Mouse (Mus musculus): ENCODE data around the gene Bcl11b. TPM values are rescaled to one million over a fixed set of nuclear protein-coding genes. Genes with fewer than 3 reads are reported as not detected.

Bcl11b gene
- total RNA-seq, 1 experiment from 2014 or later = 0.15 TPM

- no peak for ATAC-seq (replicated peaks in 1 of 2; ENCODE audit: insufficient read depth in 1 of 2, low FRiP score in 2 of 2, low TSS enrichment in 1 of 2, low read depth in 1 of 2, poor library complexity in 2 of 2, severe bottlenecking in 2 of 2)
Measured at GRCm38 (mm10) chr12:108001652-108002340, 1.6 kb downstream of the Bcl11b start.

GRCm38 (mm10) chr12:108000715-108001080 is 2.7 kb downstream of the Bcl11b start:
- ATAC-seq (replicated peaks in 1 of 2; ENCODE audit: insufficient read depth in 1 of 2, low FRiP score in 2 of 2, low TSS enrichment in 1 of 2, low read depth in 1 of 2, poor library complexity in 2 of 2, severe bottlenecking in 2 of 2) = no peak

- no peak for ATAC-seq (replicated peaks in 1 of 2; ENCODE audit: insufficient read depth in 1 of 2, low FRiP score in 2 of 2, low TSS enrichment in 1 of 2, low read depth in 1 of 2, poor library complexity in 2 of 2, severe bottlenecking in 2 of 2)
Measured at GRCm38 (mm10) chr12:107999751-108000714, 3.4 kb downstream of the Bcl11b start.

GRCm38 (mm10) chr12:107998746-107999145 is 4.7 kb downstream of the Bcl11b start:
- peak; percentile 79 for ATAC-seq (replicated peaks in 1 of 2; ENCODE audit: insufficient read depth in 1 of 2, low FRiP score in 2 of 2, low TSS enrichment in 1 of 2, low read depth in 1 of 2, poor library complexity in 2 of 2, severe bottlenecking in 2 of 2)

- ATAC-seq (replicated peaks in 1 of 2; ENCODE audit: insufficient read depth in 1 of 2, low FRiP score in 2 of 2, low TSS enrichment in 1 of 2, low read depth in 1 of 2, poor library complexity in 2 of 2, severe bottlenecking in 2 of 2) = no peak
Measured at GRCm38 (mm10) chr12:107997901-107998300, 5.5 kb downstream of the Bcl11b start.

- ATAC-seq (replicated peaks in 1 of 2; ENCODE audit: insufficient read depth in 1 of 2, low FRiP score in 2 of 2, low TSS enrichment in 1 of 2, low read depth in 1 of 2, poor library complexity in 2 of 2, severe bottlenecking in 2 of 2) = no peak
Measured at GRCm38 (mm10) chr12:107997241-107997640, 6.2 kb downstream of the Bcl11b start.

GRCm38 (mm10) chr12:107996773-107997172 is 6.6 kb downstream of the Bcl11b start:
- no peak for ATAC-seq (replicated peaks in 1 of 2; ENCODE audit: insufficient read depth in 1 of 2, low FRiP score in 2 of 2, low TSS enrichment in 1 of 2, low read depth in 1 of 2, poor library complexity in 2 of 2, severe bottlenecking in 2 of 2)

GRCm38 (mm10) chr12:107996216-107996615 is 7.2 kb downstream of the Bcl11b start:
- ATAC-seq (replicated peaks in 1 of 2; ENCODE audit: insufficient read depth in 1 of 2, low FRiP score in 2 of 2, low TSS enrichment in 1 of 2, low read depth in 1 of 2, poor library complexity in 2 of 2, severe bottlenecking in 2 of 2) = no peak

- ATAC-seq (replicated peaks in 1 of 2; ENCODE audit: insufficient read depth in 1 of 2, low FRiP score in 2 of 2, low TSS enrichment in 1 of 2, low read depth in 1 of 2, poor library complexity in 2 of 2, severe bottlenecking in 2 of 2) = no peak
Measured at GRCm38 (mm10) chr12:107994421-107994820, 9.0 kb downstream of the Bcl11b start.

GRCm38 (mm10) chr12:107993029-107993428 is 10.4 kb downstream of the Bcl11b start:
- ATAC-seq (replicated peaks in 1 of 2; ENCODE audit: insufficient read depth in 1 of 2, low FRiP score in 2 of 2, low TSS enrichment in 1 of 2, low read depth in 1 of 2, poor library complexity in 2 of 2, severe bottlenecking in 2 of 2) = peak; percentile 38 to 49; a peak in 2 of 4 replicates

- ATAC-seq (replicated peaks in 1 of 2; ENCODE audit: insufficient read depth in 1 of 2, low FRiP score in 2 of 2, low TSS enrichment in 1 of 2, low read depth in 1 of 2, poor library complexity in 2 of 2, severe bottlenecking in 2 of 2) = no peak
Measured at GRCm38 (mm10) chr12:107991191-107991590, 12.2 kb downstream of the Bcl11b start.

- no peak for ATAC-seq (replicated peaks in 1 of 2; ENCODE audit: insufficient read depth in 1 of 2, low FRiP score in 2 of 2, low TSS enrichment in 1 of 2, low read depth in 1 of 2, poor library complexity in 2 of 2, severe bottlenecking in 2 of 2)
Measured at GRCm38 (mm10) chr12:107983211-107983610, 20.2 kb downstream of the Bcl11b start.

- ATAC-seq (replicated peaks in 1 of 2; ENCODE audit: insufficient read depth in 1 of 2, low FRiP score in 2 of 2, low TSS enrichment in 1 of 2, low read depth in 1 of 2, poor library complexity in 2 of 2, severe bottlenecking in 2 of 2) = no peak
Measured at GRCm38 (mm10) chr12:107982306-107982705, 21.1 kb downstream of the Bcl11b start.

GRCm38 (mm10) chr12:107981231-107981630 is 22.2 kb downstream of the Bcl11b start:
- ATAC-seq (replicated peaks in 1 of 2; ENCODE audit: insufficient read depth in 1 of 2, low FRiP score in 2 of 2, low TSS enrichment in 1 of 2, low read depth in 1 of 2, poor library complexity in 2 of 2, severe bottlenecking in 2 of 2) = no peak

- ATAC-seq (replicated peaks in 1 of 2; ENCODE audit: insufficient read depth in 1 of 2, low FRiP score in 2 of 2, low TSS enrichment in 1 of 2, low read depth in 1 of 2, poor library complexity in 2 of 2, severe bottlenecking in 2 of 2) = no peak
Measured at GRCm38 (mm10) chr12:107980261-107980961, 23.0 kb downstream of the Bcl11b start.

- no peak for ATAC-seq (replicated peaks in 1 of 2; ENCODE audit: insufficient read depth in 1 of 2, low FRiP score in 2 of 2, low TSS enrichment in 1 of 2, low read depth in 1 of 2, poor library complexity in 2 of 2, severe bottlenecking in 2 of 2)
Measured at GRCm38 (mm10) chr12:107979710-107980260, 23.6 kb downstream of the Bcl11b start.

- ATAC-seq (replicated peaks in 1 of 2; ENCODE audit: insufficient read depth in 1 of 2, low FRiP score in 2 of 2, low TSS enrichment in 1 of 2, low read depth in 1 of 2, poor library complexity in 2 of 2, severe bottlenecking in 2 of 2) = no peak
Measured at GRCm38 (mm10) chr12:107978736-107979255, 24.6 kb downstream of the Bcl11b start.
